Mouse (Mus musculus) splenic B cell, adult 2 months (primary cell): ENCODE data around the gene Sprr2a3.
"Not testable (repeated sequence)": the region's sequence is repeated elsewhere in the genome, so short reads cannot be mapped to it uniquely, and the experiment has no call there.

Experiments used
- DNase-seq: peaks from one replicate; pipeline ENCODE4 v3.0.0-alpha.2; 2011; ENCODE audit warnings: low read depth, low spot score
- H3K27me3 ChIP-seq: 2 replicates; pipeline ENCODE4 v1.6.1; 2012; ENCODE audit warnings: mild to moderate bottlenecking, low read length, moderate library complexity, mixed read lengths; ENCODE audit not compliant: control insufficient read depth, poor library complexity, insufficient read depth, severe bottlenecking
- H3K36me3 ChIP-seq: 2 replicates; pipeline ENCODE4 v1.6.1; 2012; ENCODE audit warnings: mild to moderate bottlenecking, low read length, moderate library complexity, mixed read lengths; ENCODE audit not compliant: control insufficient read depth, poor library complexity, insufficient read depth, severe bottlenecking

The Sprr2a3 gene

DNA sequence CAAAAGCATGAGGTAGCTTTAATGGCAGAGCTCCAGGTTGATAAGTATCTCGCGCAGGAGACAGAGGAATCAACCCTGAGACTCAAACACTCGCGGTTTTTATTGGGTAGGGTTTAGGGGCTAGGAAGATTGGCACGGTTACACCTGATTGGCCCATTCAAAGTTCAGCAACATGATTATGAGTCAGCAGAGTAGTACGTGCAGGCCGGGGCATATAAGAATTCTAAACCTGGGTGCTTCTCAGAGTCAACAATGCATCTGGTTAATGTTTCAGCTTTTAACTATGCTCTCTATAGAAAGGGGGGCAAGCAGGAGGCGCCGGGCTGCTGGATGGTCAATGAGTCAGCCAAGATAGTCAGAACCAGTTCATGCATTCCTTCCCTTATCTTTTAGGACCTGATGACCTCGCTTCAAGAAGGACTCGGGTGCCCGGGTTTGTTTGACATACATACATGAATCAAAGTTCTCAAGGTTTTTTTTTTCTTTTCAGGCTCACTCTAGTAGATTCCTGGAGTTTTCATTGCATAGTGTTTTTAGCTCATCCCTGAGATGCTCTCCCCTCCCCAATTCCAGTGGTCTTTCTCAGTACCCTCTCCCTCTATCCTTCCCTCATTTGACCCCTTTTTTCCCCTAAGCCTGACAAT lies 4.1 kb upstream of the Sprr2a3 start:
- not testable (repeated sequence) for H3K36me3 ChIP-seq, H3K27me3 ChIP-seq, DNase-seq

DNA sequence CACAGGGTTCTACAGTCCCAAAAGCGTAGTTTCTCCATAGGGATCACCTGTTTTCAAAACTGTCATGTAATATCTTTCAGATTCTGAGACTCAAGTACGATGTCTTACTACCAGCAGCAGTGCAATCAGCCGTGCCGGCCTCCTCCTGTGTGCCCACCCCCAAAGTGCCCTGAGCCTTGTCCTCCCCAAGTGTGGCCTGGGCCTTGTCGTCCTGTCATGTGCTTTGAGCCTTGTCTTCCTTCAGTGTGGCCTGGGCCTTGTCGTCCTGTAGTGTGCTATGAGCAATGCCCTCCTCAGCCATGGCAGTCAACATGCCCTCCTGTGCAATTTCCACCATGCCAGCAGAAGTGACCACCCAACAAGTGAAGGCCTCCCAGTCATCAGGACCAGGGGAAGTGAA lies 3.3 kb downstream of the Sprr2a3 start:
- not testable (repeated sequence) for H3K36me3 ChIP-seq, DNase-seq, H3K27me3 ChIP-seq

GRCm38 (mm10) chr3:92307406-92307805 lies 22.2 kb downstream of the Sprr2a3 start:
- DNase-seq: no peak
- Histone ChIP-seq H3K27me3 (no peaks in the 10 kb centered on the region), H3K36me3 (no peaks in the 10 kb centered on the region)

- no peak for DNase-seq
- H3K36me3 ChIP-seq: no peaks in the 10 kb centered on the region
- no peaks in the 10 kb centered on the region for H3K27me3 ChIP-seq
Measured at GRCm38 (mm10) chr3:92316320-92316719, 31.1 kb downstream of the Sprr2a3 start, which contains the start of gene Sprr2b. Sprr2b (plus strand) TSS chr3:92316620.

DNA sequence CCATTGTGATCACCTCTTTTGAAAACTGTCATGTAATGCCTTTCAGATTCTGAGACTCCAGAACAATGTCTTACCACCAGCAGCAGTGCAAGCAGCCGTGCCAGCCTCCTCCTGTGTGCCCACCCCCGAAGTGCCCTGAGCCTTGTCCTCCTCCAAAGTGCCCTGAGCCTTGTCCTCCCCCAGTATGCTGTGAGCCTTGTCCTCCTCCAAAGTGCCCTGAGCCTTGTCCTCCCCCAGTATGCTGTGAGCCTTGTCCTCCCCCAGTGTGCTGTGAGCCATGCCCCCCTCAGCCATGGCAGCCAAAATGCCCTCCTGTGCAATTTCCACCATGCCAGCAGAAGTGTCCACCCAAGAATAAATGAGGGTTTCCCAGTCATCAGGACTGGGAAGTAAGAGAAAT lies 32.2 kb downstream of the Sprr2a3 start:
- Histone ChIP-seq H3K27me3 (no peaks in the 10 kb centered on the region), H3K36me3 (no peaks in the 10 kb centered on the region)
- DNase-seq: no peak

DNA sequence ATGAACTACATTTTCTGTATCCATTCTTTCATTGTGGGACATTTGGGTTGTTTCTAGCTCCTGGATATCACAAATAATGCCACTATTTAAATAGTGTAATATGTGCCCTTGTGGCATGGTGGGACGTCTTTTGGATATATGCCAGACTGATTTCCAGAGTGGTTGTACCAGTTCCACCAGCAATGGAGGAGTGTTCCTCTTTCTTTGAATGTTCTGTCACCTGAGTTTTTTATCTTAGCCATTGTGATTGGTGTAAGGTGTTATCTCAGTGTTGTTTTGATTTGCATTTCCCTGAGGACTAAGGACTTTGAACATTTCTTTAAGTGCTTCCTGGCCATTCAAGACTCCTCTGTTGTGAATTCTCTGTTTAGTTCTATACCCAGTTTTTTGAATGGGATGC lies 51.1 kb downstream of the Sprr2a3 start:
- no peaks in the 10 kb centered on the region for H3K36me3 ChIP-seq
- no peak for DNase-seq
- no peaks in the 10 kb centered on the region for H3K27me3 ChIP-seq

DNA sequence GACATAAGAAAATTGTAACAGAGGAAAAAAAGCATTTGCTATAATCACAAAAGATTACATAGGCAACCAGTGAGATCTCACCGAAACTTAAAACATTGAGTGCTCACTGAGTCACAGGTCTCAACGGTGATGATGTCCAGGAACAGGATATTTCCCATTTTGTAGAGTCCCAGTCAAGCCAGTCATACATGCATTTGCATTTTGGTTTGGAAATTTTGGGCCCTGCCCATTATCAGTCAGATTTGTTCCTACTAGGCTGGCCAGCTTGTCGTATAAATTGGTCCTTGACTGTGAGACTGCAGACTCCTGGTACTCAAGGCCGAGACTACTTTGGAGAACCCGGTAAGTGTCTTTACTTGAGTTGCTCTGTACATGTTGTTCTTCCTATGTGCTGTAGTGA lies 53.6 kb downstream of the Sprr2a3 start, which contains the start of gene Sprr2d:
Sprr2d (plus strand) TSS at position 301 of the 400 bp plus-strand sequence.
- no peak for DNase-seq
- H3K27me3 ChIP-seq: no peaks in the 10 kb centered on the region
- H3K36me3 ChIP-seq: no peaks in the 10 kb centered on the region
